Mouse (Mus musculus) heart, embryonic 11.5 days (tissue): ENCODE results near the gene Shroom3. TPM values are rescaled to one million over a fixed set of nuclear protein-coding genes. Genes with fewer than 3 reads are reported as not detected.

Experiments used
- ATAC-seq: fragments of 200-750 bp; cut with Nextera tagmentation; replicated peaks from 2 replicates; pipeline ENCODE4 v1.8.0; 2017; ENCODE audit warnings: moderate library complexity; ENCODE audit not compliant: insufficient number of reproducible peaks, low FRiP score, low TSS enrichment
- H3K27ac ChIP-seq: fragments of 300-500 bp; sonication (generic); 2 replicates; pipeline ENCODE4 v1.5.1; 2014; ENCODE audit warnings: mild to moderate bottlenecking, low read depth, low read length
- H3K27me3 ChIP-seq: fragments of 300-500 bp; sonication (generic); 2 replicates; pipeline ENCODE4 v1.6.1; 2014; ENCODE audit warnings: mild to moderate bottlenecking, low read length, mixed read lengths; ENCODE audit not compliant: control insufficient read depth, insufficient read depth
- H3K36me3 ChIP-seq: fragments of 300-500 bp; sonication (generic); 2 replicates; pipeline ENCODE4 v1.6.1; 2014; ENCODE audit warnings: mild to moderate bottlenecking, low read length, moderate library complexity, mixed read lengths; ENCODE audit not compliant: control insufficient read depth, insufficient read depth
- H3K4me1 ChIP-seq: fragments of 300-500 bp; sonication (generic); 2 replicates; pipeline ENCODE4 v1.6.1; 2014; ENCODE audit warnings: low read length; ENCODE audit not compliant: control insufficient read depth, insufficient read depth
- H3K4me2 ChIP-seq: fragments of 300-500 bp; sonication (generic); 2 replicates; pipeline ENCODE4 v1.6.1; 2014; ENCODE audit warnings: mild to moderate bottlenecking, moderate library complexity
- H3K4me3 ChIP-seq: fragments of 300-500 bp; sonication (generic); 2 replicates; pipeline ENCODE4 v1.5.1; 2014; ENCODE audit warnings: low read depth, low read length
- H3K9ac ChIP-seq: fragments of 300-500 bp; sonication (generic); 2 replicates; pipeline ENCODE4 v1.6.1; 2014; ENCODE audit warnings: mild to moderate bottlenecking, low read depth, low read length, moderate library complexity
- H3K9me3 ChIP-seq: fragments of 300-500 bp; sonication (generic); replicated peaks from 2 replicates; pipeline ENCODE4 v1.6.1; 2016; ENCODE audit warnings: low read length; ENCODE audit not compliant: control insufficient read depth
- WGBS: fragments of 180-500 bp; shearing (Covaris S2); extraction: QIAGEN DNeasy Blood & Tissue Kit; methylation state at CpG from one replicate; pipeline ENCODE4 v1.1.7; 2014; ENCODE audit not compliant: insufficient replicate concordance; 5-methylcytosine and 5-hydroxymethylcytosine counted together
- polyA plus RNA-seq: library from polyadenylated mRNA; unstranded; fragments of >200 nt; fragmentation: Nextera tagmentation; extraction: Ambion mirVana; gene quantifications from 2 replicates; pipeline ENCODE4 v1.2.1, GENCODE M21; 2014

The Shroom3 gene
- polyA plus RNA-seq, 1 experiment from 2014 or later: 14.9 TPM

GRCm38 (mm10) chr5:92880893-92881292 lies 197.7 kb downstream of the Shroom3 start:
- no peak overlapping the region for H3K4me2 ChIP-seq
- H3K27me3 ChIP-seq: no peaks in the 10 kb centered on the region
- H3K27ac ChIP-seq: no peak overlapping the region
- WGBS: 19% methylated on average over 4 of the region's 4 CpGs
- H3K9me3 ChIP-seq: no peaks in the 10 kb centered on the region
- H3K4me3 ChIP-seq: no peak overlapping the region
- ATAC-seq: no peak
- no peaks in the 10 kb centered on the region for H3K36me3 ChIP-seq
- peaks cover 14% of the 10 kb centered on the region; the same call in 1 of the 2 replicates for H3K4me1 ChIP-seq
- no peak overlapping the region for H3K9ac ChIP-seq

GRCm38 (mm10) chr5:92886141-92886540 lies 202.9 kb downstream of the Shroom3 start:
- H3K4me3 ChIP-seq: no peak overlapping the region
- WGBS: 23% methylated on average over 4 of the region's 4 CpGs
- no peaks in the 10 kb centered on the region for H3K9me3 ChIP-seq
- peak; percentile 43; the same call in 1 of the 2 replicates for ATAC-seq
- no peak overlapping the region for H3K9ac ChIP-seq
- H3K27ac ChIP-seq: peak overlapping the region; percentile 42; the same call in 1 of the 2 replicates
- H3K4me1 ChIP-seq: peaks cover 44% of the 10 kb centered on the region
- no peaks in the 10 kb centered on the region for H3K27me3 ChIP-seq
- H3K4me2 ChIP-seq: no peak overlapping the region
- no peaks in the 10 kb centered on the region for H3K36me3 ChIP-seq

GRCm38 (mm10) chr5:92887501-92887900 lies 204.3 kb downstream of the Shroom3 start:
- Histone ChIP-seq H3K4me2 (no peak overlapping the region), H3K27me3 (no peaks in the 10 kb centered on the region), H3K27ac (peak overlapping the region; percentile 64), H3K4me1 (peaks cover 47% of the 10 kb centered on the region), H3K36me3 (no peaks in the 10 kb centered on the region), H3K9me3 (no peaks in the 10 kb centered on the region), H3K4me3 (no peak overlapping the region), H3K9ac (no peak overlapping the region)
- 39% methylated on average over 3 of the region's 3 CpGs for whole genome bisulfite sequencing
- ATAC-seq: no peak

- no peak overlapping the region for H3K4me2 ChIP-seq
- no peaks in the 10 kb centered on the region for H3K36me3 ChIP-seq
- 0 out of 2 replicates have a peak overlapping the region, but pooled peaks have one; percentile 64 for H3K27ac ChIP-seq
- H3K9ac ChIP-seq: no peak overlapping the region
- ATAC-seq: no peak
- 24% methylated on average over 8 of the region's 8 CpGs for WGBS
- H3K4me1 ChIP-seq: peaks cover 51% of the 10 kb centered on the region
- no peaks in the 10 kb centered on the region for H3K9me3 ChIP-seq
- H3K27me3 ChIP-seq: no peaks in the 10 kb centered on the region
- H3K4me3 ChIP-seq: no peak overlapping the region
Observed at GRCm38 (mm10) chr5:92888628-92889241, 205.5 kb downstream of the Shroom3 start.

DNA sequence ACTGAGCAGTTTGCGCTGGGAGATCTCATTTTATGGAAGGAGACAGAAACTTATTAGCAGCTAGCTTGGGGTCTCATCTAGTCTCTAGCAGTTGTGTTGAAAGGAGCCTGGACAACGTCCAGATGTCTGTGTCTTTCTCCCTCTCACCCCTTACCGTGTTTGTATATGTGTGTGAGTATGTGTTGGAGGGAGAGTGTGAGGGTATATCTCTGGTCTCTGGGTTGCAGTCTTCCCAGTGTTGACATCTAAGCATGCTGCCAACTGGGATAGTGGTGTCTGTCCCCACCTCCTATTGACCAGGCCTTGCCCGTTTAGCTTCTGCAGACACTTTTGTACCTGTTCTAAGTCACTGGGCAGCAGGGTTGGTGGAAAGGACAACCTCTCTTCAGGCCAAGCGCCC lies 207.7 kb downstream of the Shroom3 start:
- 26% methylated on average over 5 of the region's 5 CpGs for WGBS
- Histone ChIP-seq H3K9me3 (no peaks in the 10 kb centered on the region), H3K4me2 (peak overlapping the region; percentile 23), H3K27me3 (no peaks in the 10 kb centered on the region), H3K36me3 (no peaks in the 10 kb centered on the region), H3K4me3 (no peak overlapping the region), H3K27ac (peak overlapping the region; percentile 54), H3K4me1 (peaks cover 52% of the 10 kb centered on the region), H3K9ac (no peak overlapping the region)
- ATAC-seq: peak; percentile 79

GRCm38 (mm10) chr5:92893284-92893683 lies 210.0 kb downstream of the Shroom3 start:
- H3K9ac ChIP-seq: no peak overlapping the region
- no peaks in the 10 kb centered on the region for H3K36me3 ChIP-seq
- H3K27me3 ChIP-seq: no peaks in the 10 kb centered on the region
- H3K27ac ChIP-seq: no peak overlapping the region
- H3K9me3 ChIP-seq: no peaks in the 10 kb centered on the region
- WGBS: 39% methylated on average over 4 of the region's 4 CpGs
- no peak for ATAC-seq
- H3K4me1 ChIP-seq: peaks cover 40% of the 10 kb centered on the region
- no peak overlapping the region for H3K4me3 ChIP-seq
- no peak overlapping the region for H3K4me2 ChIP-seq

- Histone ChIP-seq H3K4me2 (no peak overlapping the region), H3K4me1 (peaks cover 36% of the 10 kb centered on the region), H3K27ac (no peak overlapping the region), H3K9ac (no peak overlapping the region), H3K4me3 (no peak overlapping the region), H3K27me3 (no peaks in the 10 kb centered on the region), H3K9me3 (no peaks in the 10 kb centered on the region), H3K36me3 (no peaks in the 10 kb centered on the region)
- no peak for ATAC-seq
- 17% methylated on average over 1 of the region's 1 CpGs for WGBS
Observed at GRCm38 (mm10) chr5:92893711-92894110, 210.5 kb downstream of the Shroom3 start.

- no peak for ATAC-seq
- Histone ChIP-seq H3K27me3 (no peaks in the 10 kb centered on the region), H3K36me3 (no peaks in the 10 kb centered on the region), H3K4me1 (peaks cover 33% of the 10 kb centered on the region), H3K9me3 (no peaks in the 10 kb centered on the region), H3K27ac (no peak overlapping the region), H3K9ac (no peak overlapping the region), H3K4me2 (no peak overlapping the region), H3K4me3 (no peak overlapping the region)
- WGBS: 81% methylated on average over 8 of the region's 8 CpGs
Observed at GRCm38 (mm10) chr5:92895877-92896276, 212.6 kb downstream of the Shroom3 start.

DNA sequence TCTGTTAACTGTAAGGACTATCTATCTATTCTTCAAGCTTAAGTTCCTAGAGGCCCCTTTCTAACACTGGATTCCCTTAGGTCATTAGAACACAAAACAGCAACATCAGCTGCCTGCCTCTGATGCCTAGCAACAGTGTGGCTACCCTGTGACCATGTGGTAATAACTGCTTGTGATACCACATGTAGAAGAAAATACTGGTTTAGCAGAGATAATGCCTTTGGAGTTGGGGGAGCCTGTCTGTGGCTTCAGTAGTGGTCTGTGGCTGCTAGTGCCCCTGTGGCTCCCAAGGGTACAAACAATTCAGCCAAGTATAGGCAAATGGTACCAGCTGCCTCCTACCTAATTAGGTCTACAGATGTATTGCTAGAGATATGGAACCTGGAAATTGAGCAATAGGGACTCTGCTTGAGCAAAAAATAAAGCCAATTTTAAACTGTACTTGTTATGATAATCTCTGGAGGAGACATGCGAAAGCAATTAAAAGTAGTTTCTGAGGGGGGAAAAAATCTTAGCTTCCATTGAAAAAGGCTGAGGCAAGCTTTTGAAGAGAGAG lies 213.6 kb downstream of the Shroom3 start:
- H3K4me2 ChIP-seq: no peak overlapping the region
- ATAC-seq: no peak
- no peak overlapping the region for H3K9ac ChIP-seq

More for the DNA sequence above, 213.6 kb downstream of the Shroom3 start:
- WGBS: 69% methylated on average over 1 of the region's 1 CpGs
- Histone ChIP-seq H3K9me3 (no peaks in the 10 kb centered on the region), H3K27me3 (no peaks in the 10 kb centered on the region), H3K4me1 (peaks cover 29% of the 10 kb centered on the region), H3K27ac (peak overlapping the region; percentile 87; the same call in 1 of the 2 replicates), H3K36me3 (no peaks in the 10 kb centered on the region), H3K4me3 (no peak overlapping the region; the same call in 1 of the 2 replicates)
